9 mouse cellular contexts compared by ENCODE assay signal in the genomic region with DNA sequence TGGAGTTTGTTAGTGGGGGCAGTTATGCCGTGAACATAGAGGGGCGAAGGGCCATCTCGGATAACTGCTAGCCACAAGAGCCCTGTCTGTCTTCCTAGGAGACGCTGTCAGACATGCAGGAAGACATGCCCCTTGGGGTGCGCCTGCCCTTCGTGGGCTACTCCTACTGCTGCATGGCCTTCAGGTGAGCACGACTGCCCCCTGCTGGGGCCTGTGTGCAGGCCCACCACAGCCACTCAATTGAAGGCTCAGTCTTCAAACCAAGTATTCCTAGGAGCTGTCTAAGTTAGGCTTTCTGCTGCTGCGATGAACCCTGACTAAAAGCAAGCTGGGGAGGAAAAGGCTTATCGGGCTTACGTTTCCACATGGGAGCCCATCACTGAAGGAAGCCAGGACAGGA. TPM values are rescaled to one million over a fixed set of nuclear protein-coding genes. Genes with fewer than 3 reads are reported as not detected.
DNase-seq lines count a peak whose midpoint lies in the region; ATAC-seq and TF ChIP-seq lines count a peak whose summit lies in the region.
"Had no signal": no experiment of that assay in that cellular context is flagged by ENCODE, and none has a peak within 500 bp of the region (broad histone marks: within the 10 kb centered on the region; RNA-seq: fewer than 3 reads in every experiment).

No protein-coding gene starts in this region.

- H3K27ac ChIP-seq in liver, embryonic 12.5 days: no peak overlapping the region
- H3K27ac ChIP-seq: midbrain, embryonic 12.5 days had no signal

- peaks cover 71% of the 10 kb centered on the region for H3K4me1 ChIP-seq in liver, embryonic 12.5 days

- WGBS in liver, embryonic 12.5 days (ENCODE audit: insufficient replicate concordance): 26% methylated on average over 10 of the region's 10 CpGs

- peak; percentile 85 for TF ChIP-seq CTCF in brain, embryonic 14.5 days (IDR thresholded peaks at IDR 0.05; ENCODE audit: borderline replicate concordance, extremely low read depth, insufficient read depth, insufficient read length)

- no peak overlapping the region for H3K4me3 ChIP-seq in liver, embryonic 12.5 days
- H3K4me3 ChIP-seq: midbrain, embryonic 12.5 days had no signal

- H3K36me3 ChIP-seq in liver, embryonic 12.5 days: 0 out of 2 replicates have a peak, but pooled peaks cover 5% of the 10 kb centered on the region

- H3K9me3 ChIP-seq in liver, embryonic 12.5 days (replicated peaks): no peaks in the 10 kb centered on the region
- H3K9me3 ChIP-seq: midbrain, embryonic 12.5 days had no signal

- no peak for TF ChIP-seq POLR2A in brain, embryonic 14.5 days (IDR thresholded peaks at IDR 0.05; ENCODE audit: borderline replicate concordance, extremely low read depth, insufficient read depth, insufficient read length, poor library complexity, severe bottlenecking)

- H3K4me2 ChIP-seq in liver, embryonic 12.5 days: no peak overlapping the region
- H3K4me2 ChIP-seq: midbrain, embryonic 12.5 days had no signal

- peaks cover 92% of the 10 kb centered on the region for H3K27me3 ChIP-seq in liver, embryonic 12.5 days (replicated peaks)

- intact Hi-C loops in heart, postnatal 14 days (cut with DNase I): loop anchor here (2.0 kb wide), 1 partner anchor 14 kb away; no protein-coding TSS in a partner anchor

- peak; percentile 42 to 68 for DNase-seq in cerebellum, adult 18-20 months
- peak; percentile 79 for DNase-seq in liver
- DNase-seq in brain, embryonic 14.5 days (ENCODE audit: low read depth): peak; percentile 69
- peak; percentile 78 to 84 for DNase-seq in heart, postnatal 14 days
- DNase-seq in lung, postnatal 14 days: peak; percentile 77
- peak; percentile 67 to 85 for DNase-seq in spleen, postnatal 10 days (ENCODE audit: low spot score in 2 of 2)

- ATAC-seq in cerebellum, adult (ENCODE audit: insufficient number of reproducible peaks, low FRiP score, low TSS enrichment): no peak
- ATAC-seq in liver, embryonic 12.5 days: no peak

- H3K9ac ChIP-seq in liver, embryonic 12.5 days: no peak overlapping the region
- H3K9ac ChIP-seq: midbrain, embryonic 12.5 days had no signal

RNA-seq across cellular contexts. Expression of a gene that starts 5.2 kb away (rescaled TPM):
- 8.5 and 9.8 TPM in 2 replicates for polyA plus RNA-seq in liver, embryonic 12.5 days (2016; fragmentation: Nextera tagmentation; extraction: Ambion mirVana)
- polyA plus RNA-seq in brain, embryonic 14.5 days (2012; rRNA removed): 67.1 and 74.8 TPM in 2 replicates
- total RNA-seq in heart, postnatal 14 days (2021): 100 to 1,000 TPM; 473 to 516 TPM

RNA-seq across cellular contexts. Expression of a gene that starts 5.6 kb away (rescaled TPM):
- 1.8 TPM in 2 replicates for polyA plus RNA-seq in liver, embryonic 12.5 days (2016; fragmentation: Nextera tagmentation; extraction: Ambion mirVana)
- 16.3 and 27.6 TPM in 2 replicates for polyA plus RNA-seq in brain, embryonic 14.5 days (2012; rRNA removed)
- 1 to 10 TPM; 9.0 to 9.1 TPM for total RNA-seq in heart, postnatal 14 days (2021)

RNA-seq across cellular contexts. Expression of a gene that starts 12.8 kb away (rescaled TPM):
- polyA plus RNA-seq in liver, embryonic 12.5 days (2016; fragmentation: Nextera tagmentation; extraction: Ambion mirVana): 7.4 and 7.9 TPM in 2 replicates
- 178 and 209 TPM in 2 replicates for polyA plus RNA-seq in brain, embryonic 14.5 days (2012; rRNA removed)
- 10 to 100 TPM; 42.1 to 45.1 TPM for total RNA-seq in heart, postnatal 14 days (2021)

RNA-seq across cellular contexts. Expression of a gene that starts 29.4 kb away (rescaled TPM):
- polyA plus RNA-seq in liver, embryonic 12.5 days (2016; fragmentation: Nextera tagmentation; extraction: Ambion mirVana): 0.55 and 0.66 TPM in 2 replicates
- 5.2 and 5.9 TPM in 2 replicates for polyA plus RNA-seq in brain, embryonic 14.5 days (2012; rRNA removed)
- under 1 TPM in 1 of 2 experiments, not detected in 1; 0.12 TPM for total RNA-seq in heart, postnatal 14 days (2021)

RNA-seq across cellular contexts. Expression of a gene that starts 30.8 kb away (rescaled TPM):
- polyA plus RNA-seq in liver, embryonic 12.5 days (2016; fragmentation: Nextera tagmentation; extraction: Ambion mirVana): 8.1 and 10.1 TPM in 2 replicates
- 15.9 and 18.1 TPM in 2 replicates for polyA plus RNA-seq in brain, embryonic 14.5 days (2012; rRNA removed)
- total RNA-seq in heart, postnatal 14 days (2021): 1 to 10 TPM; 5.7 to 6.6 TPM

Comparison
In these comparisons a context has a peak if more than half of its experiments do, and no peak if none do; other contexts are left out.
1. RNA of a gene that starts 12.8 kb away (polyA plus RNA-seq): 178 to 209 TPM in brain, embryonic 14.5 days; 7.4 to 7.9 TPM in liver, embryonic 12.5 days; every median in the first group is over 10 times any median in the second.
2. Peak in every context shown above with its lines, with median percentiles within 50 percentile points of each other: DNase-seq.